Mouse (Mus musculus) testis, adult 2 months (tissue): ENCODE data around the gene Gtpbp6.
"Not testable (repeated sequence)": the region's sequence is repeated elsewhere in the genome, so short reads cannot be mapped to it uniquely, and the experiment has no call there.

ENCODE experiments used
- CTCF ChIP-seq: fragments of 200-500 bp; IDR thresholded peaks from 2 replicates; pipeline ENCODE4 v1.5.1; 2012; ENCODE audit warnings: low read depth, mild to moderate bottlenecking, inconsistent platforms, low read length, moderate library complexity; ENCODE audit not compliant: control insufficient read depth, insufficient read depth, insufficient replicate concordance
- POLR2A ChIP-seq: fragments of 200-500 bp; IDR thresholded peaks from 2 replicates; pipeline ENCODE4 v1.6.1; 2012; ENCODE audit warnings: low read depth, mild to moderate bottlenecking, inconsistent platforms, low read length, moderate library complexity; ENCODE audit not compliant: control insufficient read depth

- not testable (repeated sequence) for TF ChIP-seq CTCF, POLR2A
These were observed 35.6 kb downstream of the Gtpbp6 start, which contains the start of gene Gm17655 for GRCm38 (mm10) chr5:110072413-110072812.
